Mouse (Mus musculus) brain, adult 10 weeks (tissue): ENCODE data around the gene Cul5. TPM values are rescaled to one million over a fixed set of nuclear protein-coding genes. Genes with fewer than 3 reads are reported as not detected.

ENCODE experiments used
- polyA plus RNA-seq: library from polyadenylated mRNA; stranded (reverse); fragments of 350-450 nt; fragmentation: Illumina TruSeq; extraction: RNeasy Lipid Tissue Mini Kit (QIAGEN cat#74804); gene quantifications from one replicate; pipeline ENCODE4 v1.2.3, GENCODE M21; 2015; ENCODE audit warnings: low read depth, low replicate concordance

Gene Cul5
- 34.1 TPM for polyA plus RNA-seq

GRCm38 (mm10) chr9:53669680-53670219 is at the start of gene Cul5:
Gene Cul5, minus strand, starts transcription at chr9:53670014.

GRCm38 (mm10) chr9:53705992-53706696 is 36.3 kb upstream of the Cul5 start, which contains the start of gene Rab39:
Gene Rab39, minus strand, starts transcription at chr9:53706232.

GRCm38 (mm10) chr9:53609968-53610781 is 59.6 kb downstream of the Cul5 start, which contains the start of gene Acat1:
Gene Acat1, minus strand, starts transcription at chr9:53610382.

Other genes starting within 250 kb of the Cul5 start
- gene Atm, start 133.3 kb downstream of the Cul5 start, polyA plus RNA-seq: 5.5 TPM
- gene Npat, start 133.0 kb downstream of the Cul5 start, polyA plus RNA-seq: 11.1 TPM
- 98.0 TPM for gene Acat1, start 59.6 kb downstream of the Cul5 start, polyA plus RNA-seq
- gene Rab39, start 36.2 kb upstream of the Cul5 start, polyA plus RNA-seq: 1.8 TPM
- gene Slc35f2, start 101.5 kb upstream of the Cul5 start, polyA plus RNA-seq: 3.6 TPM
- gene Sln, start 180.2 kb upstream of the Cul5 start, polyA plus RNA-seq: not detected